Mouse (Mus musculus) bone marrow, adult 2 months (tissue): ENCODE data around the gene Birc5.

Experiments
- CTCF ChIP-seq: fragments of 200-500 bp; IDR thresholded peaks from 2 replicates; pipeline ENCODE4 v1.5.1; 2011; ENCODE audit warnings: low read length, control low read depth; ENCODE audit not compliant: control insufficient read depth, insufficient read depth
- POLR2A ChIP-seq: fragments of 200-500 bp; IDR thresholded peaks from 2 replicates; pipeline ENCODE4 v1.6.1; 2011; ENCODE audit warnings: low read depth, mild to moderate bottlenecking, control low read depth, low read length, borderline replicate concordance; ENCODE audit not compliant: control insufficient read depth

DNA sequence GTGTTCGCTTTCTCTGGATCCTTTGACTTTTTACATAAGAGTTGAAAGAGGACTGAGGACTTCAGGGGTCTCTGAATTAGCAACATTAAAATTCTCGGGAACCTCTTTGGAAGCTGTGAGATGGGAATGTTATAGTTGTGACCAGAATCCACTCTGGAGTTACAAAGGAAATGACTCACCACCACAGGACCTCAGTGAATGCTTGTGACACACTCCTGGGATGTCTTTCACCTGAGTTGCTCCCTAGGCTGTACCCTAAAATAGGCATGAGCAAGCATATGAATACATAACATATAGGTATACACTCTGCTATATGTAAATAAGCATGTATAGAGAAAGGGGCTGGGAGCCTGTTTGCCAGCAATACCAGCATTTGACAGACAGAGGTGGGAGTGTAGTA is 5.6 kb upstream of the Birc5 start:
- no peak for TF ChIP-seq POLR2A
- TF ChIP-seq CTCF = no peak
